Mouse (Mus musculus): Measurements from ENCODE around the gene Zfp872. TPM values are rescaled to one million over a fixed set of nuclear protein-coding genes. Genes with fewer than 3 reads are reported as not detected.

Gene Zfp872
- total and polyA plus RNA-seq, 3 experiments: not detected

DNA sequence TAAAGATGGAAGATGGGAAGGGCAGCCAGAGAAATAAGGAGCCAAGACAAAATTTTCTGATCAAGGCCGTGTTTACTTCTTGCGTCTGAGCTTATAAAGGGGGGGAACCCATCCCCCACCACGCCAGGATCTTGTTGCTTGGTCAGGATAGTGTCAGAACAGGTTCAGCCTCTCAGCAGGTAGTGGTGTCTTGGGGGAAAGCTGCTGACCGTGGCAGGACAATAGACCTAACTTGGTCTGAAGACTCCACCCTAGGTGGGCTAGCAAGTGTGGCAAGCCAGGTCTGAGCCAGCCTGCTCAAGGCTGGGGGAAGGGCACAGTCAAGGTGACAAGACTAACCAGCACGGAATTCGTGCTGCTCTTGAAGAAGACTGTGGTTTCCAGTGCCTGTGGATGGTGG is 26.6 kb upstream of the Zfp872 start:
- Histone ChIP-seq H3K27ac (ENCODE audit: insufficient read depth, low read depth) (no peak overlapping the region), H3K79me2 (replicated peaks; ENCODE audit: control insufficient read depth, extremely low read depth, insufficient read depth, poor library complexity, severe bottlenecking) (no peaks in the 10 kb centered on the region), H3K4me3 (replicated peaks in 1 of 3; ENCODE audit: low read depth in 2 of 3, low read length in 2 of 3, poor library complexity in 1 of 3) (no peak overlapping the region), H3K4me2 (ENCODE audit: insufficient read depth, low read depth, poor library complexity, severe bottlenecking) (no peak overlapping the region), H3K27me3 (replicated peaks) (peaks cover 2% of the 10 kb centered on the region), H3K9ac (ENCODE audit: insufficient read depth, low read depth) (no peak overlapping the region), H3K4me1 (ENCODE audit: control insufficient read depth in 1 of 2, insufficient read depth in 2 of 2) (peaks cover 4 to 11% of the 10 kb centered on the region in 2 experiments), H3K9me3 (replicated peaks; ENCODE audit: low read length) (peaks cover 4% of the 10 kb centered on the region), H3K36me3 (replicated peaks in 1 of 2; ENCODE audit: control insufficient read depth in 1 of 2, insufficient read depth in 1 of 2, low read length in 1 of 2) (peaks cover 0 to 8% of the 10 kb centered on the region in 2 experiments)
- no peak for DNase-seq (ENCODE audit: extremely low read depth)
- in situ Hi-C loops (cut with MboI; ENCODE audit: low pct_ligation_motif_present, low pct_unique_long_range_greater_than_20kb, low sequenced_read_pairs) (no loop called here), dilution Hi-C loops (cut with MboI; ENCODE audit: extremely low pct_ligation_motif_present, extremely low pct_unique_long_range_greater_than_20kb, low sequenced_read_pairs) (no loop called here)
- TF ChIP-seq MAX (IDR thresholded peaks at IDR 0.05; ENCODE audit: low read length) (no peak), IRF4 (IDR thresholded peaks at IDR 0.05; ENCODE audit: low read depth, low read length) (no peak), TCF12 (IDR thresholded peaks at IDR 0.05; ENCODE audit: low read depth, low read length) (no peak), ETS1 (conservative IDR thresholded peaks at IDR 0.05; ENCODE audit: low read depth, low read length) (no peak), JUN (IDR thresholded peaks at IDR 0.05; ENCODE audit: insufficient read depth, low read depth, low read length) (no peak), ELF1 (IDR thresholded peaks at IDR 0.05; ENCODE audit: low read depth, low read length) (no peak), ZMIZ1 (IDR thresholded peaks at IDR 0.05; ENCODE audit: low read depth, low read length) (no peak), MYC (IDR thresholded peaks at IDR 0.05; ENCODE audit: low read depth, low read length) (no peak), SMC3 (IDR thresholded peaks at IDR 0.05; ENCODE audit: low read depth, low read length) (no peak), UBTF (IDR thresholded peaks at IDR 0.05; ENCODE audit: low read depth, low read length) (no peak), POLR2AphosphoS2 (IDR thresholded peaks at IDR 0.05; ENCODE audit: low read depth, low read length) (no peak), HCFC1 (IDR thresholded peaks at IDR 0.05; ENCODE audit: low read depth, low read length) (no peak)

GRCm38 (mm10) chr9:22162305-22162704 is 25.6 kb upstream of the Zfp872 start:
- in situ Hi-C loops (cut with MboI; ENCODE audit: low pct_ligation_motif_present, low pct_unique_long_range_greater_than_20kb, low sequenced_read_pairs): no loop called here
- H3K79me2 ChIP-seq (replicated peaks; ENCODE audit: control insufficient read depth, extremely low read depth, insufficient read depth, poor library complexity, severe bottlenecking): no peaks in the 10 kb centered on the region
- no peak overlapping the region for H3K27ac ChIP-seq (ENCODE audit: insufficient read depth, low read depth)
- no peak for TF ChIP-seq PAX5 (IDR thresholded peaks at IDR 0.05; ENCODE audit: low read length)
- H3K4me2 ChIP-seq (ENCODE audit: insufficient read depth, low read depth, poor library complexity, severe bottlenecking): no peak overlapping the region
- peaks cover 4 to 7% of the 10 kb centered on the region in 2 experiments for H3K4me1 ChIP-seq (ENCODE audit: control insufficient read depth in 1 of 2, insufficient read depth in 2 of 2)
- no peak for DNase-seq (ENCODE audit: extremely low read depth)
- H3K4me3 ChIP-seq (replicated peaks in 1 of 3; ENCODE audit: low read depth in 2 of 3, low read length in 2 of 3, poor library complexity in 1 of 3): no peak overlapping the region
- peaks cover 0 to 8% of the 10 kb centered on the region in 2 experiments for H3K36me3 ChIP-seq (replicated peaks in 1 of 2; ENCODE audit: control insufficient read depth in 1 of 2, insufficient read depth in 1 of 2, low read length in 1 of 2)
- H3K9ac ChIP-seq (ENCODE audit: insufficient read depth, low read depth): no peak overlapping the region
- dilution Hi-C loops (cut with MboI; ENCODE audit: extremely low pct_ligation_motif_present, extremely low pct_unique_long_range_greater_than_20kb, low sequenced_read_pairs): no loop called here
- H3K9me3 ChIP-seq (replicated peaks; ENCODE audit: low read length): peaks cover 13% of the 10 kb centered on the region
- peaks cover 2% of the 10 kb centered on the region for H3K27me3 ChIP-seq (replicated peaks)

DNA sequence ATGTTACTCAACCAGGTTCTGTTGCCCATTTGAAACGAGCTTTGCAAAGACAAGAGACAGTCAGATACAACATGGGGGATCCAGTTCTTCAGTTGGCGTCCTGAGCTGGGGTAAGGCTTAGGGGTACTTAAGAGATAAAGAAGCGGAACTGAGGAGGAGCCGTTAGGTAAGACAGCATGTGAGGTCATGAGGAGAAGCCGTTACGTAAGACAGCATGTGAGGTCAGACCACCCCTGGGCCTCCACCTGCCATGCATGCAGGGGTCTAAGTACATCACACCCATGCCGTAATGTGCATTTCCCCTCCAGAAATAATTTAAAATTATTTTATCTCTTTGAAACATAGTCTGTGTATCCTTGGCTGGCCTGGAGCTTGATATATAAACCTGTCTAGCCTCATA is 25.0 kb upstream of the Zfp872 start:
- TF ChIP-seq NRF1 (IDR thresholded peaks at IDR 0.05; ENCODE audit: low read depth, low read length) (no peak), CHD1 (IDR thresholded peaks at IDR 0.05; ENCODE audit: low read depth, low read length) (no peak), RCOR1 (conservative IDR thresholded peaks at IDR 0.05; ENCODE audit: low read depth, low read length) (no peak), POLR2A (IDR thresholded peaks at IDR 0.05; ENCODE audit: low read depth, low read length) (no peak), SMC3 (IDR thresholded peaks at IDR 0.05; ENCODE audit: low read depth, low read length) (no peak), NELFE (IDR thresholded peaks at IDR 0.05; ENCODE audit: low read depth, low read length) (no peak), MEF2A (IDR thresholded peaks at IDR 0.05; ENCODE audit: borderline replicate concordance, low read depth, low read length) (no peak), JUND (conservative IDR thresholded peaks at IDR 0.05; ENCODE audit: low read depth, low read length) (no peak), ZKSCAN1 (IDR thresholded peaks at IDR 0.05; ENCODE audit: borderline replicate concordance, low read depth, low read length) (no peak), MAZ (IDR thresholded peaks at IDR 0.05; ENCODE audit: low read depth, low read length) (no peak), RAD21 (IDR thresholded peaks at IDR 0.05; ENCODE audit: low read depth, low read length) (no peak), ZMIZ1 (IDR thresholded peaks at IDR 0.05; ENCODE audit: low read depth, low read length) (no peak)
- DNase-seq (ENCODE audit: extremely low read depth): no peak
- Histone ChIP-seq H3K36me3 (replicated peaks in 1 of 2; ENCODE audit: control insufficient read depth in 1 of 2, insufficient read depth in 1 of 2, low read length in 1 of 2) (peaks cover 0 to 7% of the 10 kb centered on the region in 2 experiments), H3K4me3 (replicated peaks in 1 of 3; ENCODE audit: low read depth in 2 of 3, low read length in 2 of 3, poor library complexity in 1 of 3) (no peak overlapping the region), H3K27me3 (replicated peaks) (peaks cover 2% of the 10 kb centered on the region), H3K79me2 (replicated peaks; ENCODE audit: control insufficient read depth, extremely low read depth, insufficient read depth, poor library complexity, severe bottlenecking) (no peaks in the 10 kb centered on the region), H3K27ac (ENCODE audit: insufficient read depth, low read depth) (no peak overlapping the region), H3K4me2 (ENCODE audit: insufficient read depth, low read depth, poor library complexity, severe bottlenecking) (no peak overlapping the region), H3K4me1 (ENCODE audit: control insufficient read depth in 1 of 2, insufficient read depth in 2 of 2) (0 out of 4 replicates have a peak, but pooled peaks cover 0 to 3% of the 10 kb centered on the region in 2 experiments), H3K9ac (ENCODE audit: insufficient read depth, low read depth) (no peak overlapping the region), H3K9me3 (replicated peaks; ENCODE audit: low read length) (peaks cover 13% of the 10 kb centered on the region)
- dilution Hi-C loops (cut with MboI; ENCODE audit: extremely low pct_ligation_motif_present, extremely low pct_unique_long_range_greater_than_20kb, low sequenced_read_pairs) (no loop called here), in situ Hi-C loops (cut with MboI; ENCODE audit: low pct_ligation_motif_present, low pct_unique_long_range_greater_than_20kb, low sequenced_read_pairs) (no loop called here)
